Mouse (Mus musculus): ENCODE measurements around the gene Dlgap1. TPM values are rescaled to one million over a fixed set of nuclear protein-coding genes. Genes with fewer than 3 reads are reported as not detected.

Gene Dlgap1
- polyA plus RNA-seq (2015; fragmentation: Nextera tagmentation; extraction: Ambion mirVana): 3.6 and 4.1 TPM in 2 replicates

DNA sequence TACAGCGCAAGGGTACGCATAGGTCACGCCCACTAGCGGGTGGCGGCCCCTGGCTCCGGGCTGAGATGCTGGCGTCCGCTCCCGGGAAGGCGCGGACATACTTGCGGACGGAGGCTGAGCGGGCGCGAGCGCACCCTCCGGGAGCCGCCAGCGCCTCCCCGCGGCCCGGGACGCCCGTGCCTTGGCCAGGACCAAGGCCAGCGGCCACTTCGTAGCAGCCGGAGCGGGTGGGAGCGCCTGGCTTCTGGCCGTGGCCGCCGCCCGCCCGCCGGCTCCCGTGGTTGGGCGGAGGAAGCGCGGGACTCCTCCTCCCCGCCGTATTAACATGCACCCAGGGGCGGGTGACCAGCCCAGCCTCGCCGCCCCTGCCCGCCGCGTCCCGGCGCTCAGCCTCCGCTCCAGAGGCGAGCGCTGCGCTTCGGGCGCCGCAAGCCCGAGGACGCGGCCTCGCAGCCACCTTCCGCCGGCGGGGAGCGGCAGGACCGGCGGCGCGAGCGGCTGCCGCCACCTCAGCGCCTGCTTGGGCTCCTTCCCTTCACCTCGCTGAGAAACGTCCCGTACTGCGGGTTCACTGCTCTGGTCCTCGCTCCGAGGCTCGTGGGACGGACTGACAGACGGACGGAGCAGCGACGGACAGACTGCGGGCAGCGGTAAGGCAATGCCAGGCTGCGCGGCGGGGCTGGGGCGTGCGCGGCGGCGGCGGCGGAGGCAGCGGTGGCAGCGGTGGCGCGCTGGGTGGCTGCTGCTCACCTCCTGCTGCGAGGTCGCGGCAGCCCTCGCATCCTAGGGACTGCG is at the start of gene Dlgap1:
Dlgap1 (plus strand) TSS at position 53 of the 795 bp plus-strand sequence.
- H3K36me3 ChIP-seq: no peaks in the 10 kb centered on the region
- H3K27ac ChIP-seq: no peak within 1 kb of the TSS
- under 1% methylated on average over 95 of the region's 105 CpGs for WGBS
- H3K9ac ChIP-seq: peak within 1 kb of the TSS; percentile 38
- peak within 1 kb of the TSS; percentile 99 for H3K4me2 ChIP-seq
- ATAC-seq (replicated peaks; ENCODE audit: low FRiP score): peak; percentile 98
- H3K4me1 ChIP-seq: peaks cover 17% of the 10 kb centered on the region; the same call in 1 of the 2 replicates
- H3K9me3 ChIP-seq (replicated peaks): no peaks in the 10 kb centered on the region
- peaks cover 37% of the 10 kb centered on the region for H3K27me3 ChIP-seq
- H3K4me3 ChIP-seq (replicated peaks): peak within 1 kb of the TSS; percentile 60

- Histone ChIP-seq H3K36me3 (no peaks in the 10 kb centered on the region), H3K27ac (no peak overlapping the region), H3K27me3 (no peaks in the 10 kb centered on the region), H3K4me1 (no peaks in the 10 kb centered on the region), H3K4me2 (no peak overlapping the region), H3K9me3 (replicated peaks) (no peaks in the 10 kb centered on the region), H3K9ac (no peak overlapping the region), H3K4me3 (replicated peaks) (no peak overlapping the region)
- ATAC-seq (replicated peaks; ENCODE audit: low FRiP score): no peak
- 54% methylated on average over 1 of the region's 1 CpGs for WGBS
Measured at GRCm38 (mm10) chr17:69954936-69955335, 13.9 kb upstream of the Dlgap1 start.

DNA sequence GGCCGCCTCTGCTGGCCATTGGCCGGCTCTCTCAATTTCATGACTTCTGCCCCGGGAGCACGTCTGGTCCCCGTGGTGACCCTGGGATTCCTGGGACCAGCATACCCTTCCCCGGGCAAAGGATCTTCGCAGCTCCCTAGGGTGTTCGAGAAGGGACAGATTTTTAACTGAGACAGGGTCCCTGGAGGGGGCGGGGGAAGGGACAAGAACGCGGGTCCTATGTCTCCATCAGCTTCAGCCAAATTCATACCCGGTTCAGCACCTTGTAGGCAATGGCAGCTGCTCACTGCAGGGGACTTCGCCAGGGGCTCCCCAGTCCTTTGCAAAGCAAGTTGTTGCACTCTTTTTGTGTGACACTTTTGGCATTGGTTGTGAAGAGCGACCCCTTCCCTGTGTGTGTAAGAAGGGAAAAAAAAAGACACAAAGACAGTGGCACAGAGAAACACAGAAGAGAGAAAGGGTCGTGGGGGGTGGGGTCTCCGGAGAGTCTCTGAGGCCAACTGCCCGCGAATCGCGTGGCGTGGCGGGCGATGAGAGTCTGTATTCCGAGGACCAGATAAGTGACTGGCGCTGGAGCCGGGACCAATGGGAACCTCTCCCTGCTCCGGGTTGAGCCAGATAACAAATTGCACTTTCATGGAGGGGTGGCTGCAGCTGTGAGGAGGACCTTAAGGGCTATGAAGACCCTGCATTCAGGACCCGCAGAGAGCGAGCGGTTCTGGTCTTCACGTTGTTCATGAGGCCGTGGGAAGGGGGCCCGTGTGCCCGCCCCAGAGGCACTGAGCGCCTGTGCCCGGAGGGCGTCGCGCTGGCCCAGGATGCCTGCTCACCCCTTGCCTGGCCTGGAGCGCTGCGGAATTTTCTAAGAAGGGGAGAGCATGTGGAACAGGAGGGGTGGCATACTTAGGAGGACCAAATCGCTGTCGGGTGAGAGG is 1.2 kb downstream of the Dlgap1 start:
- H3K4me3 ChIP-seq (replicated peaks): peak overlapping the region; percentile 60
- H3K36me3 ChIP-seq: no peaks in the 10 kb centered on the region
- peaks cover 37% of the 10 kb centered on the region for H3K27me3 ChIP-seq
- no peak overlapping the region for H3K27ac ChIP-seq
- peak overlapping the region; percentile 38 for H3K9ac ChIP-seq
- peaks cover 17% of the 10 kb centered on the region; the same call in 1 of the 2 replicates for H3K4me1 ChIP-seq
- peak overlapping the region; percentile 99 for H3K4me2 ChIP-seq
- no peaks in the 10 kb centered on the region for H3K9me3 ChIP-seq (replicated peaks)
- WGBS: 1% methylated on average over 43 of the region's 43 CpGs
- no peak for ATAC-seq (replicated peaks; ENCODE audit: low FRiP score)

DNA sequence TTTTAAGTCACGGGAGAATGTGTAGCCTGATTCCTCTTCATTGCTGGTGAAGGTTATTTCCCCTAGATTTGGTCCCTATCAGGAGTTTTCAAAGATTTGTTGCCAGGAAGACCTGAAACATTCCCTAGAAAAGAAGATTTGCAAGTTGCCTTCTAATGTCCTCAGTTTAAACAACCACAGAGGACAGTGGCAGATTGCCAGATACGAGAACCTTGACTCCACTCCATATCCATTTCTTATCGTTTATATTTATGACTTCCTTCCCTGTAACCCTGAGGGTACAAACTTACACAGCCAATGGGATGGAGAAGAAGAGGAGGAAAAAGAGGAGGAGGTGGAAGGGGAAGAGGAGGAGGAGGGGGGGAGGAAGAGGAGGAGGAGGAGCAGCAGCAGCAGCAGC is 4.2 kb downstream of the Dlgap1 start:
- WGBS: 36% methylated on average over 3 of the region's 3 CpGs
- no peak overlapping the region for H3K4me3 ChIP-seq (replicated peaks)
- no peak for ATAC-seq (replicated peaks; ENCODE audit: low FRiP score)
- H3K9me3 ChIP-seq (replicated peaks): no peaks in the 10 kb centered on the region
- no peak overlapping the region for H3K9ac ChIP-seq
- peaks cover 17% of the 10 kb centered on the region; the same call in 1 of the 2 replicates for H3K4me1 ChIP-seq
- no peak overlapping the region for H3K4me2 ChIP-seq
- peaks cover 37% of the 10 kb centered on the region for H3K27me3 ChIP-seq
- no peak overlapping the region for H3K27ac ChIP-seq
- no peaks in the 10 kb centered on the region for H3K36me3 ChIP-seq

- Histone ChIP-seq H3K27me3 (peaks cover 28% of the 10 kb centered on the region), H3K4me3 (replicated peaks) (no peak overlapping the region), H3K27ac (no peak overlapping the region), H3K4me2 (no peak overlapping the region), H3K36me3 (no peaks in the 10 kb centered on the region), H3K9ac (no peak overlapping the region), H3K9me3 (replicated peaks) (no peaks in the 10 kb centered on the region), H3K4me1 (peaks cover 13% of the 10 kb centered on the region; the same call in 1 of the 2 replicates)
- 61% methylated on average over 6 of the region's 6 CpGs for WGBS
- ATAC-seq (replicated peaks; ENCODE audit: low FRiP score): no peak
Measured at GRCm38 (mm10) chr17:69973991-69974390, 5.1 kb downstream of the Dlgap1 start.

GRCm38 (mm10) chr17:69982236-69982923 is 13.5 kb downstream of the Dlgap1 start:
- Histone ChIP-seq H3K9me3 (replicated peaks) (no peaks in the 10 kb centered on the region), H3K36me3 (no peaks in the 10 kb centered on the region), H3K27ac (no peak overlapping the region), H3K4me1 (no peaks in the 10 kb centered on the region), H3K9ac (no peak overlapping the region), H3K4me2 (no peak overlapping the region), H3K4me3 (replicated peaks) (no peak overlapping the region), H3K27me3 (no peaks in the 10 kb centered on the region)
- WGBS: 71% methylated on average over 6 of the region's 6 CpGs
- no peak for ATAC-seq (replicated peaks; ENCODE audit: low FRiP score)

- Histone ChIP-seq H3K36me3 (no peaks in the 10 kb centered on the region), H3K27me3 (no peaks in the 10 kb centered on the region), H3K4me2 (no peak overlapping the region), H3K4me1 (no peaks in the 10 kb centered on the region), H3K9ac (no peak overlapping the region), H3K4me3 (replicated peaks) (no peak overlapping the region), H3K9me3 (replicated peaks) (no peaks in the 10 kb centered on the region), H3K27ac (no peak overlapping the region)
- WGBS: 82% methylated on average over 2 of the region's 2 CpGs
- no peak for ATAC-seq (replicated peaks; ENCODE audit: low FRiP score)
Measured at GRCm38 (mm10) chr17:69996406-69996805, 27.5 kb downstream of the Dlgap1 start.

- Histone ChIP-seq H3K27me3 (no peaks in the 10 kb centered on the region), H3K4me1 (no peaks in the 10 kb centered on the region), H3K9ac (no peak overlapping the region), H3K27ac (no peak overlapping the region), H3K36me3 (no peaks in the 10 kb centered on the region), H3K4me3 (replicated peaks) (no peak overlapping the region), H3K4me2 (no peak overlapping the region), H3K9me3 (replicated peaks) (no peaks in the 10 kb centered on the region)
- no peak for ATAC-seq (replicated peaks; ENCODE audit: low FRiP score)
- WGBS: 85% methylated on average over 3 of the region's 3 CpGs
Measured at GRCm38 (mm10) chr17:70002026-70002425, 33.2 kb downstream of the Dlgap1 start.

DNA sequence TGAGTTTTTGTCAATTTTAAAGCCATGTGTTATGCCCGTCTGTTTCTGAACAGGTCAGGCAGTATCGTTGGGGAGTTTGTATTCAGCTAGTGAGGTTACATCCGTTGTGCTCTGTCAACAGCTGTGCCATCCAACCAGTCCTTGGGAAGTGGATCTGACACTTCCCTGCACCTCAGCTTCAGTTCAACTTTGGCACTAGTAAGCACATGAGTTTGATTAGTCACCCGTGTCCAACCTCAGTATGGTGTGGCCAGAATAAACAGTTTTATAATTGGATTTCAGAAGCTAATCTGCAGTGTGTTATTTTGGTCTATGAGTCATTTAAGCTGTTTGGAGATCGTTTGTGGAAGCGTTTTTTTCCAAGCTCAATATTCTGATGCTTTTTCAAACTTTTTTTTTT is 35.8 kb downstream of the Dlgap1 start:
- 0 out of 2 replicates have a peak, but pooled peaks have one; percentile 52 for ATAC-seq (replicated peaks; ENCODE audit: low FRiP score)
- Histone ChIP-seq H3K9me3 (replicated peaks) (no peaks in the 10 kb centered on the region), H3K4me1 (no peaks in the 10 kb centered on the region), H3K4me2 (no peak overlapping the region), H3K27me3 (no peaks in the 10 kb centered on the region), H3K9ac (no peak overlapping the region), H3K27ac (no peak overlapping the region), H3K4me3 (replicated peaks) (no peak overlapping the region), H3K36me3 (no peaks in the 10 kb centered on the region)
- WGBS: 54% methylated on average over 6 of the region's 6 CpGs

GRCm38 (mm10) chr17:70007607-70008006 is 38.7 kb downstream of the Dlgap1 start:
- no peak overlapping the region for H3K4me3 ChIP-seq (replicated peaks)
- H3K4me1 ChIP-seq: no peaks in the 10 kb centered on the region
- H3K9me3 ChIP-seq (replicated peaks): no peaks in the 10 kb centered on the region
- 79% methylated on average over 5 of the region's 5 CpGs for WGBS
- H3K36me3 ChIP-seq: no peaks in the 10 kb centered on the region
- no peak overlapping the region for H3K4me2 ChIP-seq
- H3K27me3 ChIP-seq: no peaks in the 10 kb centered on the region
- no peak overlapping the region for H3K9ac ChIP-seq
- no peak overlapping the region for H3K27ac ChIP-seq
- no peak for ATAC-seq (replicated peaks; ENCODE audit: low FRiP score)

DNA sequence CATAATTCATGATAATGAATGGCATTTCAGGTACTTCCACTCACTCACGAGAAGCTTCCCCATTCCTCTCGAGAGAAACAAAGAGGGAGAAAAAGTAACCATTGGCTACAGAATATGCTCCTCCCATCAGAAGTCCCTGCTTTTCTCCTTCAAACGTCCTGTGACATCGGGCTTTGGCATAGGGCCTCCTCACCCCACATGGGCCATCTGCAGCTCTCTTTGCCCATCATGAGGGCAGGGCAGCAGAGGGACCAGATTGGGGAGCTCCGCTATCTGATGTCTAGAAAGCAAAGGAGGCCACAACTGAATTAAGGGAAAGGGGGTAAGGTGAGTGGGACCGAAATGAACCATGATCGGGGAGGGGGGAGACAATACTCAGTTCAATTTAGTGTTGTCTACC is 47.6 kb downstream of the Dlgap1 start:
- H3K27me3 ChIP-seq: no peaks in the 10 kb centered on the region
- no peaks in the 10 kb centered on the region for H3K4me1 ChIP-seq
- H3K36me3 ChIP-seq: no peaks in the 10 kb centered on the region
- no peak for ATAC-seq (replicated peaks; ENCODE audit: low FRiP score)
- H3K27ac ChIP-seq: no peak overlapping the region
- H3K4me2 ChIP-seq: no peak overlapping the region
- no peaks in the 10 kb centered on the region for H3K9me3 ChIP-seq (replicated peaks)
- 74% methylated on average over 7 of the region's 7 CpGs for WGBS
- H3K4me3 ChIP-seq (replicated peaks): no peak overlapping the region
- H3K9ac ChIP-seq: no peak overlapping the region
